Mouse (Mus musculus) ES-E14 (cell line): Measurements from ENCODE around the gene Ezr. TPM values are rescaled to one million over a fixed set of nuclear protein-coding genes. Genes with fewer than 3 reads are reported as not detected.
A peak's percentile ranks its signal among the peaks of the same experiment; 100 is the strongest.

ENCODE experiments used
- DNase-seq: peaks from one replicate; pipeline ENCODE4 v3.0.0-alpha.2; 2013; ENCODE audit warnings: low read depth, low spot score
- H3K27ac ChIP-seq: 2 replicates; pipeline ENCODE4 v1.5.1; 2012; ENCODE audit warnings: low read depth, mild to moderate bottlenecking, low read length, moderate library complexity, mixed read lengths; ENCODE audit not compliant: poor library complexity, insufficient read depth, severe bottlenecking
- H3K36me3 ChIP-seq: 2 replicates; pipeline ENCODE4 v1.6.1; 2012; ENCODE audit warnings: mild to moderate bottlenecking, low read length, moderate library complexity, mixed read lengths; ENCODE audit not compliant: control insufficient read depth, poor library complexity, insufficient read depth, severe bottlenecking
- H3K4me1 ChIP-seq, 2 experiments: fragments of 150-350 bp in 1 of 2; sonication (generic) in 1 of 2; 2 replicates each; pipeline ENCODE4 v1.6.1; 2012; ENCODE audit warnings: low read length in 2 of 2, mild to moderate bottlenecking in 1 of 2, mixed read lengths in 1 of 2; ENCODE audit not compliant: control insufficient read depth in 2 of 2, insufficient read depth in 2 of 2, poor library complexity in 1 of 2
- H3K4me3 ChIP-seq, 2 experiments: fragments of 150-350 bp in 1 of 2; sonication (generic) in 1 of 2; 2 replicates each; pipeline ENCODE4 v1.5.1; 2012; ENCODE audit warnings: low read length in 2 of 2, low read depth in 1 of 2, mild to moderate bottlenecking in 1 of 2, mixed read lengths in 1 of 2; ENCODE audit not compliant: insufficient read depth in 1 of 2, poor library complexity in 1 of 2, severe bottlenecking in 1 of 2
- H3K9ac ChIP-seq: 2 replicates; pipeline ENCODE4 v1.6.1; 2012; ENCODE audit warnings: low read depth, mild to moderate bottlenecking, low read length, mixed read lengths; ENCODE audit not compliant: poor library complexity, insufficient read depth, severe bottlenecking
- H3K9me3 ChIP-seq: fragments of 150-350 bp; sonication (generic); 2 replicates; pipeline ENCODE4 v1.6.1; 2012; ENCODE audit warnings: low read depth, mild to moderate bottlenecking, low read length; ENCODE audit not compliant: control insufficient read depth, insufficient read depth
- CHD2 ChIP-seq: IDR thresholded peaks from 2 replicates; pipeline ENCODE4 v1.6.1; 2014; ENCODE audit warnings: mild to moderate bottlenecking, low read depth, low read length, inconsistent platforms
- HCFC1 ChIP-seq: IDR thresholded peaks from 2 replicates; pipeline ENCODE4 v1.6.1; 2012; ENCODE audit warnings: low read length, inconsistent platforms, borderline replicate concordance; ENCODE audit not compliant: insufficient read depth
- MAFK ChIP-seq: IDR thresholded peaks from 2 replicates; pipeline ENCODE4 v1.6.1; 2014; ENCODE audit warnings: mild to moderate bottlenecking, low read depth, low read length, inconsistent platforms; ENCODE audit not compliant: insufficient read depth
- ZC3H11A ChIP-seq: IDR thresholded peaks from 2 replicates; pipeline ENCODE4 v1.6.1; 2012; ENCODE audit warnings: low read depth, mild to moderate bottlenecking, inconsistent platforms, low read length, borderline replicate concordance
- ZNF384 ChIP-seq: IDR thresholded peaks from 2 replicates; pipeline ENCODE4 v1.6.1; 2012; ENCODE audit warnings: low read depth, low read length, inconsistent platforms
- in situ Hi-C, 2 experiments: fragments of 600-800 bp; cut with MboI; formaldehyde crosslinking; loops; one replicate each; pipeline ENCODE4 v1.15.1; 2025; ENCODE audit warnings: low sequenced_read_pairs in 2 of 2, inconsistent platforms in 1 of 2; ENCODE audit not compliant: unreplicated experiment in 2 of 2
- total RNA-seq: library from RNA; depleted of rRNA; stranded (reverse); fragments of 300-350 nt; gene quantifications from 2 replicates; pipeline ENCODE4 v1.2.3, GENCODE M21; 2012

Gene Ezr
- total RNA-seq, 1 experiment = 131 TPM

- Histone ChIP-seq H3K9ac (no peak overlapping the region), H3K4me3 (no peak overlapping the region), H3K27ac (no peak overlapping the region), H3K36me3 (no peaks in the 10 kb centered on the region), H3K9me3 (no peaks in the 10 kb centered on the region), H3K4me1 (no peaks in the 10 kb centered on the region)
- TF ChIP-seq MAFK (no peak), ZC3H11A (no peak), HCFC1 (no peak), CHD2 (no peak)
- DNase-seq = no peak
- in situ Hi-C loops = no loop called here
These were observed 11.7 kb upstream of the Ezr start for GRCm38 (mm10) chr17:6794160-6794751.

DNA sequence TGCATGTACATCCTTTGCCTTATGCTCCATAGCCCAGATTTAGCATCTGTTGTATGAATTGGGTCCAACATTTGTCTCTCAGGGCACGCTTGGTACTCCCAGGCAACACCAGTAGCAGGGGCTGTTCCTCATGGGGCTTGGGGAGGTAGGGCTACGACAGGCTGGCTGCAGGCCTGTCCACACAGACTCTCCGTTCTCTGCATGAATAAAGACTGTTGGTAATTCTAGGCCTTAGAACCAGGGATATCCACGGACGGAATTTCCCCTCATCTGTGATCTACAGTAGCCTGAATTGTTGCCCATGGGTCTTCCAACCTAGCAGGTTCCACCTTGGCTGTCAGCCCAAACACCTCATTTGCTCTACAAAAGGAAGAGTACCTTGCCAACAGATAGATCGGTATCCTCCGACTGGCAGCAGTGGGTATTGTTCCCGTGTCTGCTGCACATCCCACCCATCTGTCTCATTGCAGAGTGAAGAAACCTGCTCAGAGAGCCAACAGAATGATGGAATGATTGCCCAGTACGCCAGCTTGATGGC is 7.1 kb upstream of the Ezr start:
- H3K4me1 ChIP-seq = no peaks in the 10 kb centered on the region
- TF ChIP-seq ZC3H11A = no peak
- TF ChIP-seq MAFK = no peak
- no peak for TF ChIP-seq CHD2
- no peak for TF ChIP-seq HCFC1
- TF ChIP-seq ZNF384 = no peak
- in situ Hi-C loops = no loop called here
- H3K9me3 ChIP-seq = no peaks in the 10 kb centered on the region
- H3K27ac ChIP-seq = no peak overlapping the region
- H3K4me3 ChIP-seq = no peak overlapping the region
- no peaks in the 10 kb centered on the region for H3K36me3 ChIP-seq
- no peak for DNase-seq
- H3K9ac ChIP-seq = no peak overlapping the region

- DNase-seq = no peak
- H3K4me1 ChIP-seq = peaks cover 0 to 2% of the 10 kb centered on the region in 2 experiments; a peak in 1 of 4 replicates
- no peak overlapping the region for H3K27ac ChIP-seq
- TF ChIP-seq ZNF384 = no peak
- no peak for TF ChIP-seq HCFC1
- TF ChIP-seq CHD2 = no peak
- TF ChIP-seq MAFK = no peak
- TF ChIP-seq ZC3H11A = no peak
- no peak overlapping the region for H3K9ac ChIP-seq
- no peak overlapping the region for H3K4me3 ChIP-seq
- no peaks in the 10 kb centered on the region for H3K36me3 ChIP-seq
- H3K9me3 ChIP-seq = no peaks in the 10 kb centered on the region
- in situ Hi-C loops = no loop called here
These were observed 6.5 kb upstream of the Ezr start for GRCm38 (mm10) chr17:6789103-6789502.

DNA sequence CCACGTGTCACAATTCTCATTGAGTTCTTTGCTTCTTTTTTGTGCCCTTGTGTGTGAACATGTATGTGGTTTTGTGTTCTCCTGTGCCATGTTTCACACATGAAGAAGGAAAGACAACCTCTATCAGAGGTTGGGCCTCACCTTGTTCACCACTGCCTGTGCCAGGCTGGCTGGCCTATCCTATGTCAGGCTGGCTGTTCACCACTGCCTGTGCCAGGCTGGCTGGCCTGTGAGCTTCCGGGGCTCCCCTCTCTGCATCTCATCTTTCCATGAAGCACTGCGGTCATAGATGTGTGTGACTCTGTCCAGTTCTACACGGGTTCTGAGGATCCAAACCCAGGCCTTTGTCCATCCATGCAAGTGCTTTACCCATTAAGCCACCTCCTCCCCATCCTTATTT is 4.7 kb upstream of the Ezr start:
- in situ Hi-C loops = no loop called here
- no peak overlapping the region for H3K9ac ChIP-seq
- H3K27ac ChIP-seq = no peak overlapping the region
- peaks cover 0 to 2% of the 10 kb centered on the region in 2 experiments; a peak in 1 of 4 replicates for H3K4me1 ChIP-seq
- no peaks in the 10 kb centered on the region for H3K36me3 ChIP-seq
- no peak for TF ChIP-seq ZNF384
- no peak for DNase-seq
- no peaks in the 10 kb centered on the region for H3K9me3 ChIP-seq
- H3K4me3 ChIP-seq = no peak overlapping the region

- Histone ChIP-seq H3K9me3 (no peaks in the 10 kb centered on the region), H3K4me3 (peak overlapping the region; percentile 77 to 93), H3K4me1 (peaks cover 0 to 5% of the 10 kb centered on the region in 2 experiments), H3K36me3 (no peaks in the 10 kb centered on the region), H3K27ac (no peak overlapping the region; the same call in 1 of the 2 replicates), H3K9ac (peak overlapping the region; percentile 91)
- in situ Hi-C loops = no loop called here
- no peak for DNase-seq
- TF ChIP-seq ZNF384 = no peak
- TF ChIP-seq HCFC1 = no peak; the same call in 1 of the 2 replicates
- no peak for TF ChIP-seq ZC3H11A
- no peak for TF ChIP-seq MAFK
- no peak for TF ChIP-seq CHD2
These were observed 1.3 kb upstream of the Ezr start for GRCm38 (mm10) chr17:6783756-6784357.
